Mouse (Mus musculus) regulatory T cell (primary cell): ENCODE data around the gene Macf1.

ENCODE experiments used
- in situ Hi-C: fragments of 300-600 bp; cut with MboI, MseI; formaldehyde crosslinking; loops from one replicate; pipeline ENCODE4 v1.15.1; 2025; ENCODE audit warnings: high pct_unique_total_duplicates

Gene Macf1

GRCm38 (mm10) chr4:123598519-123599228 lies 85.5 kb downstream of the Macf1 start:
- in situ Hi-C loops = loop anchor here (10.0 kb wide), 1 partner anchor 286 kb away; no protein-coding TSS in a partner anchor

DNA sequence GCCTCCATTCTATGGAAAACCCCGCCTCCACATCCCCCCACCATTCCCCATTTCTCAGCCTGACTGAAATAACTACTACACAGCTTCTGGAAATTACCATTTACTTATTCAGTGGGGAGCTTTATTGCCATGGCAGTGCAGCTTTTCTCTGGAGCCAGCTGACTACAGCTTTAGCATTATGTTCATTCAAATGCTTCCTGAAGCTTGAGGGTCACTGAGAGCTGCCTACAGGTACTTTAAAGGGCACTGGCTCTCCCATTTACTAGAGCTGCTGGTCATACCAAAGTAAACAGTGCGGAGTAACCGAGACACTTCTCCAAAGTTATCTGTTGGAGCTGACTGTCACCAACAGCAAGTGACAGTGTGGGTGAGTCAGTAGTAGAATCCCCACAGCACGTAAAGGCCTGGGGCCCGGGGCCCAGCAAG lies 89.8 kb downstream of the Macf1 start:
- in situ Hi-C loops = loop anchor here (10.0 kb wide), 1 partner anchor 290 kb away; no protein-coding TSS in a partner anchor

DNA sequence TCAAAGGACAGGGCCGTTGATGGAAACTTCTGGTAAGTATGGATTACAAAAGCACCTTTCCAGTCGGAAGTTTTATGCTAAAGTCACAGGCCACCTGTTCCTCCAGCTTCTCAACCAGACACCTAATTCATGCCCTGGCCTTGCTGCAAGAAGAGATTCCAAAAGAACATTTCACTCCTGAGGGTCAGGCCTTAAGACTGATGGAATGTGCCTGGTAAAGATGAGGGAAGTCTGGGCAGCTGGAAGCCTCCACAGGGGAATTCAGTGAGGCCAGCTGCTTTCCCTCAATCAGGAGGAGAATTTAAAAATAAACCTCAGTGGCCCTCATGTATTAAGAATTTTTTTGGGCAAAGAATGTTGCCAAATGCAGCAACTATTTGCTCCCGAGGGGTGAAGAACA lies 90.5 kb downstream of the Macf1 start:
- in situ Hi-C loops = loop anchor here (10.0 kb wide), 1 partner anchor 291 kb away; no protein-coding TSS in a partner anchor

DNA sequence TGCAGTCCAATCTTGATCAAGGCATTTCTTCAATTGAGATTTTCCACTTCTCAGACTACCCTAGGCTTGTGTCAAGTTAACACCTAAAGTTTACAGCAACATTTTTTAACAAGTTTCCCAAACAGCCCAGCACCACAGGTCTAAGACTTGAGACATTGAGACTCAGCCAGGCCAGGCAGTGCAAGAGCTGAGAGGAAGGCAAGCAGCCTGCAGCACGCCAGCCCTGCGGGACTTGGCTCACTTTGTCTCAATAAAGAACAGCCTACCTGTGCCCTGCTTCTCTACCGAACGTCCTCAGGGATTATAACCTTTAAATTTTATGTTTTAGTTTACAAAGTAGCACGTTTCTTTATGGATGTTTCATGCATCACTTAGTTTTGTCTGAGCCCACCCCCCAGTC lies 92.1 kb downstream of the Macf1 start:
- in situ Hi-C loops = loop anchor here (10.0 kb wide), 1 partner anchor 293 kb away; no protein-coding TSS in a partner anchor

DNA sequence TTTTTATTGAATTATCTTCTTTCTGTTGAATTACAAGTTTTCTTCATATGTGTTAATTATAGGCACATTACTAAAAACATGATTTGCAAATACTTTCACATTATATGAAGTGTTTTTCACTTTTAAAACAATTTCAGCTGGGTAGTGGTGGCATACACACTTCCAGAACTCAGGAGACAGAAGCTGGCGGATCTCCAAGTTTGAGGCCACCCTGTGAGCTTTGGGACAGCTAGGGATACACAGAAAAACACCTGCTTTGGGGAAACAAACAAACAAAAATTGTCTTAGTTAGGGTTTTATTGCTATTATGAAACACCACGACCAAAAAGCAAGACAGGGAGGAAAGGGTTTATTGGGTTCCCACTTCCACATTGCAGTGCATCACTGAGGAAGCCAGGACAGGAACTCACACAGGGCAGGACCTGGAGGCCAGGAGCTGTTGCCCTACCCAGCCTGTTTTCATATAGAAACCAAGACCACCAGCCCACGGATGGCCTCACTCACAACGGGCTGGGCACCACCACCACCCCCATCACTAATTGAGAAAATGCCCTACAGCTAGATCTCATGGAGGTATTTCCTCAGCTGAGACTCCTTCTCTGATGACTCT lies 93.0 kb downstream of the Macf1 start:
- in situ Hi-C loops = loop anchor here (10.0 kb wide), 1 partner anchor 294 kb away; no protein-coding TSS in a partner anchor

DNA sequence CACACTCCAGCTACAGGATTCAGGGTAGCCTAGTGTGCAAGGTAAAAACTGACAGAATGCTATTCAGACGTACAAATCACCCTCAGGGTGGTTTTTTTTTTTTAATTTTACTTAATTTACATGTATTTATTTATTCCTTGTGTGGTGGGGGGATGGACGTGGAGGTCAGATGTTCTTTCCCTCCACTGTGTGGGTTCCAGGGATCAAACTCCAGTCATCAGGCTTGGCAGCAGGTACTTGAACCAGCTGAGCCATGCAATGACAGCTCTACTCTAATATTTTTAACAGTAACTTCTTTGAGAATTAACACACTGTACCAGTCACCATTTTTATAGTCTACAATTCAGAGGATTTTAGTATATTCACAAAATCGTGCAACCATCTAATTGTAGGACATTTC lies 94.7 kb downstream of the Macf1 start:
- in situ Hi-C loops = no loop called here

DNA sequence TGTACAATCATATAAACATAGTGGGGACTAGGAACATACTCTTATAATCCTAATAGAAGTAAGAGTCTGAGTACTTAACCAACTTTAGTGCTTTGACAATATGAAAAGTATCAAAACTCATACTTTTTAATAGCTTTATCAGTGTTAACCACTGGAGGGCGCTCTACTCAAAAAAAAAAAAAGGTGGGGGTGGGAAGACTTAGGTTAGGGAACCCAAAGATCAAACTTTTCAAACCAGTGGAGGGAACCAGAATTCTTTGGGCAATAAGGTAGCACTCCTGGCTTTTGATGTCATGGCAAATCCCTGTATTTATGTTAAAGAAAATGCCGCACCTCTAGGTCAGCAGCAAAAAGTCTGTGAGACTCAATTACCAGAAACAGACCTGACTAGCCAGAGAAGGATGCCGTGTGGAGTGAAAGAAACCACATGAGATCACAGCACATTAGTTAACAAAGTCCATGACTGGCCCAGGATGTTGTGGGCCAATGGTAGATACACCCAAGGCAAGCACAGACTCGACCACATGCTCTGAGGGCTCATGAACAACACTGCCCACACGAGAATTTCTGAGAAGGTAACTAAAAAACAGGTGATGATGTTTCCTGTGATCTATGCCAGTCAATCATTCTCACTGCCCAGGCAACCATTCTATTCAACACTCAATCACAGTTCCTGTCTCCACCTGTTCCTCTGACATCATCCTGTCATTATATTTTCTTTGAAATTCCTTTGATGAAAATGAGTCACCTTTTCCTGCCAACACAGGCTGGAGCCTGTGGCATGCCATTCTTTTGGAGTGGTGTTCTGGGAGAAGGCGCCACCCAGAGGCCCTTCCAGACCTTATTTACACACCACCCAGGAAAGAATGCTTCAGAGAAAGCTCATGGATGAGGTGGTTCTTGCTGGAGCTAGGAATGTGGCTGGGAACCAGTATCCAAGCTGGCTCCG lies 95.5 kb downstream of the Macf1 start:
- in situ Hi-C loops = no loop called here

GRCm38 (mm10) chr4:123587616-123588015 lies 96.5 kb downstream of the Macf1 start:
- in situ Hi-C loops = no loop called here

DNA sequence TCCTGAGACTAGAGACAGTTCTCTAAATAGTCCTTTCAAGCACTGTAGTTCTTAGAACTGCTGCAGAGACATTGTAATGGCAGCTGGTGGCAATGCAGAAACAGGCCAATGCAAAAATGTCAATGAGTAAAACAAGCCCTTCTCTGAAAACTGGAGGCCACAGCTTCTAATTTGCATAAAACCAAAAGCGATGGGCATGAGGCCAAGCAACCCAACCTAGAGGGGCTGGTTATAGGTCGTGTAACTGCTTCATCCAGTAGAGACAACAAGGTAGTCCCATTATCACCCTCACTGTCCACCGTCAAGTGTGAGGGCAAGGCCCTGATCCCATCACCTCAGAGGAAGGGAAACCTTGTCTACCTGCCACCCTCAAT lies 99.5 kb downstream of the Macf1 start:
- in situ Hi-C loops = loop anchor here (5.0 kb wide), 1 partner anchor 47 kb away; no protein-coding TSS in a partner anchor

DNA sequence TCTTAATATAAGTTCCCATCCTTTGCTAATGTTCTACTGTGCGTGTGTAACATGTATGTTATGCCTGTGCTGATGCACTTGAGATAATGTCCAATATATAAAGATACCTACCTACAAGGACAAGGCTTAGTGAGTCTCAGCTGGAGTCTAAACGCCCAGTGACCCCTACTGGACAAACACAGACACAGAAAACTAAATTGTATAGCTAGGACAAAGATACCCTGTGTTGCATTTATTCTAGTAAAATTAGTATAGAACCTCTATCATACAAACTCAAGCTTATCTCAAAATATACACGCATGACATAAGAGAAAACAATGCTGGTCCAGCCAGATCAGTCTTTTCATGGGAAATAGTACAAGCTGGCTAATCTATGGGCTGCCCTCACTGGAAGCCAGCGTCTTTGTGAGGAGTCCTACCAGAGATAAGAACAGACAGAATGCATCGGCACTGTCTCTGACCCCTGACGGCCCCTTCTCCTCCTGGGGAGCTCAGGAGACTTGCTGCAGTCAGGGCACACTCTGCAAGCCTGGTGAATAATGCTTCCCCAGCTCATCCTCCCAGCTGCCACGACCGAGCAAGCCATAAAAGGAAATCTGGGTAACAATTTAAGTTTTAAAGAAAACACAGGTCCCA lies 100.0 kb downstream of the Macf1 start:
- in situ Hi-C loops = loop anchor here (5.0 kb wide), 1 partner anchor 47 kb away; no protein-coding TSS in a partner anchor

DNA sequence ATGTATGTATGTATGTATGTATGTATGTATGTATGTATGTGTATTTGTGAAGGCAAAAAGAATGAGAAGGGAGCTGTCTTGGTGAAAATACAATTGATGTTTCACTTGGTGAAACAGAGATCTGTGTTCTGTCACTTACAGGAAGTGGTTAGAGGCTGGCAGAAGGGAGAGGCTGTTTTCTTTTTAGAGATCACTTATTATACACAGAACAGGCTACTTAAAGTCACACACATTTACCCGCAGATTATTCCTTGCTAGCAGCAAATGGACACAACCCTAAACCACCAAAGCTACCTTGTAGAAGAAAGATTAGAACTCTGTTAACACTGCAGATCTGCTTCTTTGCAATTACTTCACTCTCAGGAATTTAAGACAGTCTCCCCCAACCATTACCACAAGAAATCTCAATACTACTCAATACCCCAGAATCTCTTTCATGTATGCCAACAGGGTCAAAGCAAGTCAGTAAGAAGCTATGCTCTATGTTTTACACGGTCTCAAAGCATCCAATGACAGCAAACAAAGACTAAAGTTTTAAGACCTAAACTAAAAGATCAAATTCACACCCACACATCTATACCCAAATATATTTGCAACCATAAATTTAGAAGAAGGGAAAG lies 106.6 kb downstream of the Macf1 start:
- in situ Hi-C loops = loop anchor here (10.0 kb wide), 1 partner anchor 327 kb away; the partner anchor contains the start of gene Mycbp

- in situ Hi-C loops = loop anchor here (10.0 to 25.0 kb wide), 2 partner anchors 332 to 685 kb away; partner anchors contain the start of genes Cap1 and Mycbp
Observed at GRCm38 (mm10) chr4:123572434-123573336, 111.5 kb downstream of the Macf1 start.

DNA sequence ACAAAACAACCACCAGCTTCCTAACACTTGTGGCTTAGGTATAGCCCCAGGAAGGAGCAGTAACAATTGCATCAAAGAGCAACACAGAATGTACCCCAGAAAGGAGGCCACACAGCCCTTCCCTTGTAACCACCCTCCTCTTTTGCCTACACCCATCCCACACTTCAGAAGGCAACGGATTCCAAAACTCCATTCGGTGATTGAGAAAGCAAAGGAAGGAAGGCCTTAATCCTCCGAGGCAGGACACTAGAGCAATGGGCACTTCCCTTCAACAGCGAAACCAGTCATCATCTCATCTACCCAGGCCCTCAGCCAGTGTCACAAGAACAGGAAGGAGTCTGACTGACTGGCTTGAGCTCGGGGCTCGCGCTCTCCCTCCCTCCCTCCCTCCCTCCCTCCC lies 112.3 kb downstream of the Macf1 start:
- in situ Hi-C loops = loop anchor here (10.0 to 25.0 kb wide), 2 partner anchors 333 to 685 kb away; partner anchors contain the start of genes Cap1 and Mycbp

DNA sequence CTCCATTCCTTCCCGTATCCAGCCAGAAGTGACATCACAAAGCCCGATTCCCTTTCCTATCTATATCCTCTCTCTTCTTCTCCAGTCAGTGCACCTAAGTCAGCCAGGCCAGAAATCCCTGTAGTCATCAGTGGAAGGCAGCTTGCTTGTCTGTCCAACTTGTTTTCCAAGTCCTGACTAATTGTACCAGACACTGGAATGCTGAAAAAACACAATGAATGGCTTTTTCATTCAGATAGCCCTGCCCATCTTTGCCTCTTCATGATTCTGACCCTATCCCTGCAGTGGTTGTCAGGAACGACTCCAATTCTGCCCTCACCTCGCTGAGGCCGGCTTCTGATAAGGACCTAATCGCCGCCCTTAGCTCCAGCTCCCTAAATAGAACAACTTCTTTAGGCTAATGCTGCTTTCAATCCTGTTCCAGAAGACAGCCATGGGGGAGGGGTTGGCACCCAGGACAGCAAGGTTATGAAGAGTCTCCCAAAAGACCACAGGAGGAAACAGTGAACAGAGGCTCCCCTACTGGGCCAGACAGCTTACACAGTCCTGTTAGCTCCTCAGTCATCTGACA lies 118.8 kb downstream of the Macf1 start:
- in situ Hi-C loops = loop anchor here (25.0 kb wide), 1 partner anchor 678 kb away; the partner anchor contains the start of gene Cap1

DNA sequence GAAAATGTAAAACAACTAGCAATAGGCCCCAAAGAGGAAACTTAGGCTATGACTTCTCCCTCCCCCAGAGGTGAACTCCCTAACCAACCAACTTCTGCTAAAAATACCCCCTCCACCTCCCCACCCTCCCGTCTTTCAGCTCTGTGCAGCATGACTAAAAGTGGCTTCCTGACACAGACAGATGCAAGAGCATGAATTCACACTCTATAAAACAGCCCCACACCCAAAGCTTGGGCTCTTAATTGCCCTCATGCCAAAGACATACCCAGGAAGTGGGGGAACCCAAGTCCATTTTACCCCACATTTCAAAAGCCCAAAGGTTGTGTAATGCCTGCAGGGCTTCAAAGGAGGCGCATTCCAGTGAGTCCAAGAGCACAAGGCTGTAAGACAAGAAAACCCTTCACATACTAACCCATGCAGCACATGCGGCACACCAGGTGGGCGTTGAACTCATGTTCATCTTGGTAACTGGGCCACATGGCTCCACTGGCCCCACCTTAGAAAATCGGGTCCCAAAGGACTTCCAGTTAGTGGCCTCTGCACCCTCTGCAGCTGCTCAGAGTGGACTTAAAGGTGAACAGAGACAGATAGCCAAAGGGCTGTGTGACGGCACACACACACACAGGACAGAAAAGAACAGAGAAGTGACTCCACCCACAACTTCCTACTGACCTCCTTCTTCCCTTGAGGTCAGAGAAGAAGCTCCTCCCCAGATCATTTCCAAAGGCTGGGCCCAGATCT lies 119.9 kb downstream of the Macf1 start:
- in situ Hi-C loops = loop anchor here (25.0 kb wide), 1 partner anchor 677 kb away; the partner anchor contains the start of gene Cap1

- in situ Hi-C loops = loop anchor here (25.0 kb wide), 1 partner anchor 675 kb away; the partner anchor contains the start of gene Cap1
Observed at GRCm38 (mm10) chr4:123562177-123562815, 121.9 kb downstream of the Macf1 start.

- in situ Hi-C loops = loop anchor here (25.0 kb wide), 1 partner anchor 674 kb away; the partner anchor contains the start of gene Cap1
Observed at GRCm38 (mm10) chr4:123560896-123561295, 123.3 kb downstream of the Macf1 start.
